Mouse (Mus musculus): ENCODE results near the gene 2410004B18Rik. TPM values are rescaled to one million over a fixed set of nuclear protein-coding genes. Genes with fewer than 3 reads are reported as not detected.
"Not testable (repeated sequence)": the region's sequence is repeated elsewhere in the genome, so short reads cannot be mapped to it uniquely, and the experiment has no call there.

Gene 2410004B18Rik
- polyA plus RNA-seq, 1 experiment from 2014 or later: 52.7 TPM

DNA sequence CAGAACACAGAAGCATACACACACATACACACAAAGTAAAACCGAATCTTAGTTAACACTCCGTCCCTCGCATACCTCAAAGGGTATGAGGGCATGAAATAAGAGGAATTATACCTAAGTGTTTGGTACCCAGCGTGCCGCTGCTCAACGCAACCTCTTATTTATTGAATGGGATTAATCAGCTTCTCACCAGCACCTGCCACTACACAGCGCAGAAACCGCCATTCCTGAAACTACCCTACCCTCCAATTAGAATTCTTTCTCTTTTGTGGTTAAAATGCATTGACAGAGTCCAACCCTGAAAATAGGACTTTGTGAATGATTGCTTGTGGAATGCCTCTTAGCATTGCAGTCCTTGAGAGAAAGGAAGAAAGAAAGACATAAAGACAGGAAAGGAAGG, 34.3 kb upstream of the 2410004B18Rik start:
- 86% methylated on average over 8 of the region's 8 CpGs for WGBS
- ATAC-seq (ENCODE audit: insufficient read depth): no peak
- no peak overlapping the region for H3K27ac ChIP-seq (ENCODE audit: low read depth)

DNA sequence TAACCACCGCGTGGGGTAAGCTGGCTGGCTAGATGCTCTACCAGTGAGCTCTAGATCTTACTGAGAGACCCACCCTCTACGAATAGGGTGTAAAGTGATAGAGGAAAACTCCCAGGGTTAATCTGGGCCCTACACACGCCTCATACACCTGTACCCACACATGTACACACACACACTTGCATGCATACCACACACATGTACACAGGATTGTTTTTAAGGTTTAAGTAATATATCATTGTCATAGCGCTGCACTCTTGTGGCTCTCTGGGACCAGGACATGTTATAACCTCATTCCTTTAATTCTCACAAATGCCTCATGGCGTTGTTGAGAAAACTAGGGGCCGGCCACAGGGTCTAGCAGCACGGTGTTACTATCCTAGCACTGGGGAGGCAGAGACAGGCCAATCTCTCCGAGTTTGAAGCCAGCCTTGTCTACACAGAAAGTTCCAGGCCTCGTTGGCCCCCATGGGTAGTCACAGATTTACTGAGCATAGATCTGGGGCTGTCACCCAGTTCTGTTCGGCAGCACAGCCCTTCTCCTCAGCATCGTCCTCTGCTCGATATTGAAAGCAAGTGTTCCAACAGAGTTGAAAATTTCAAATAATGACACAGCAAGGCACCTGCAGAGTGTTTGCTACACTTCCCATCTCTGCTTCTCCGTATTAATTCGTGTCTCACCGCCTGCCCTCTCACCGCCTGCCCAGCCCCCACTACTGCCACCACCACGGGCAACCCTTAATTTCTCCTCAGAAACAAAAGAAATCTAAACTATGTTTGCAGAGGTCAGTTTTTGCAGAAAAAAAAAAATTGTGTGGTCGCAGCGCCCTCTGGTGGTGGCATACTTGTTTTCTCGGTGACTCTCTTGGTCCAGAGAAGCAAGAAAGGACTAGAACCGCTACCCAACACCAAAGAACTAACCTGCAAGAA, 32.7 kb upstream of the 2410004B18Rik start:
- Histone ChIP-seq H3K27me3 (ENCODE audit: insufficient read depth, low read length) (no peaks in the 10 kb centered on the region), H3K9me3 (ENCODE audit: low read depth, low read length) (no peaks in the 10 kb centered on the region), H3K36me3 (ENCODE audit: insufficient read depth) (no peaks in the 10 kb centered on the region), H3K27ac (ENCODE audit: low read depth) (no peak overlapping the region), H3K9ac (no peak overlapping the region), H3K4me2 (peak overlapping the region; percentile 36; the same call in 1 of the 2 replicates), H3K4me1 (ENCODE audit: insufficient read depth) (no peaks in the 10 kb centered on the region), H3K4me3 (ENCODE audit: low read depth, low read length) (no peak overlapping the region)
- peak; percentile 81 for TF ChIP-seq CTCF (IDR thresholded peaks at IDR 0.05; ENCODE audit: low read depth)
- ATAC-seq (ENCODE audit: insufficient read depth) (no peak), DNase-seq (peak; percentile 96)
- 52% methylated on average over 22 of the region's 22 CpGs for WGBS

More for the DNA sequence above, 34.3 kb upstream of the 2410004B18Rik start:
- Histone ChIP-seq H3K27me3 (ENCODE audit: insufficient read depth, low read length) (no peaks in the 10 kb centered on the region), H3K4me2 (no peak overlapping the region), H3K4me3 (ENCODE audit: low read depth, low read length) (no peak overlapping the region), H3K9ac (no peak overlapping the region), H3K4me1 (ENCODE audit: insufficient read depth) (peaks cover 3% of the 10 kb centered on the region; the same call in 1 of the 2 replicates), H3K9me3 (ENCODE audit: low read depth, low read length) (no peaks in the 10 kb centered on the region), H3K36me3 (ENCODE audit: insufficient read depth) (no peaks in the 10 kb centered on the region)
- DNase-seq: no peak
- TF ChIP-seq CTCF (IDR thresholded peaks at IDR 0.05; ENCODE audit: low read depth): no peak

DNA sequence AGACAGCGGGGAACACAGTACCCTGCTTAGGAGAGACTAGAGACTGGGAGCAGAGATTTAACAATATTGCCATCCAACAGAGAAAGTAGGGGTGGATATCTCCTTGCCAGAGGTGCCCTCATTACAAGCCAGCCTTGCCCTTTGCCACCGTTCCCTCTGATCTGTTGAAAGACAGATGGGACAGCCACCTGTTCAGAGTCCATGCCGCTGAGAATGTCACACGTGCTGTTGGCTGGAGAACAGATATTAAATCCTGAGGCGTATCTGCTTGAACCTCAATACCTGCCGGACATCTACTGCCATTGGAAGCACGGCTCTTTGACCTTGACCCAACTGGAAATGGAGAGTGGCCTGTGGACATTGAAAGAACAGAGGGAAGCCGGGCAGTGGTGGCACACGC, 31.2 kb upstream of the 2410004B18Rik start:
- Histone ChIP-seq H3K4me3 (ENCODE audit: low read depth, low read length) (no peak overlapping the region), H3K9ac (no peak overlapping the region), H3K27me3 (ENCODE audit: insufficient read depth, low read length) (no peaks in the 10 kb centered on the region), H3K9me3 (ENCODE audit: low read depth, low read length) (no peaks in the 10 kb centered on the region), H3K27ac (ENCODE audit: low read depth) (no peak overlapping the region), H3K4me1 (ENCODE audit: insufficient read depth) (no peaks in the 10 kb centered on the region), H3K36me3 (ENCODE audit: insufficient read depth) (no peaks in the 10 kb centered on the region), H3K4me2 (no peak overlapping the region)
- DNase-seq (no peak), ATAC-seq (ENCODE audit: insufficient read depth) (no peak)
- 87% methylated on average over 9 of the region's 9 CpGs for WGBS
- TF ChIP-seq CTCF (IDR thresholded peaks at IDR 0.05; ENCODE audit: low read depth): no peak

- no peaks in the 10 kb centered on the region for H3K9me3 ChIP-seq (ENCODE audit: low read depth, low read length)
- H3K27me3 ChIP-seq (ENCODE audit: insufficient read depth, low read length): no peaks in the 10 kb centered on the region
- no peak overlapping the region for H3K4me2 ChIP-seq
- no peaks in the 10 kb centered on the region for H3K36me3 ChIP-seq (ENCODE audit: insufficient read depth)
- ATAC-seq (ENCODE audit: insufficient read depth) (no peak), DNase-seq (no peak)
- no peak overlapping the region for H3K4me3 ChIP-seq (ENCODE audit: low read depth, low read length)
- H3K9ac ChIP-seq: no peak overlapping the region
- WGBS: 79% methylated on average over 7 of the region's 7 CpGs
- no peak for TF ChIP-seq CTCF (IDR thresholded peaks at IDR 0.05; ENCODE audit: low read depth)
- H3K27ac ChIP-seq (ENCODE audit: low read depth): no peak overlapping the region
- no peaks in the 10 kb centered on the region for H3K4me1 ChIP-seq (ENCODE audit: insufficient read depth)
These were observed 25.3 kb upstream of the 2410004B18Rik start for GRCm38 (mm10) chr3:145912512-145912911.

GRCm38 (mm10) chr3:145913263-145913662, 24.6 kb upstream of the 2410004B18Rik start:
- no peaks in the 10 kb centered on the region for H3K4me1 ChIP-seq (ENCODE audit: insufficient read depth)
- H3K9ac ChIP-seq: no peak overlapping the region
- no peak overlapping the region for H3K27ac ChIP-seq (ENCODE audit: low read depth)
- no peaks in the 10 kb centered on the region for H3K27me3 ChIP-seq (ENCODE audit: insufficient read depth, low read length)
- ATAC-seq (ENCODE audit: insufficient read depth) (no peak), DNase-seq (no peak)
- H3K4me2 ChIP-seq: no peak overlapping the region
- no peak for TF ChIP-seq CTCF (IDR thresholded peaks at IDR 0.05; ENCODE audit: low read depth)
- H3K36me3 ChIP-seq (ENCODE audit: insufficient read depth): no peaks in the 10 kb centered on the region
- no peak overlapping the region for H3K4me3 ChIP-seq (ENCODE audit: low read depth, low read length)
- H3K9me3 ChIP-seq (ENCODE audit: low read depth, low read length): 0 out of 2 replicates have a peak, but pooled peaks cover 1% of the 10 kb centered on the region
- WGBS: 61% methylated on average over 6 of the region's 6 CpGs

- not testable (repeated sequence) for H3K27ac ChIP-seq (ENCODE audit: low read depth); DNase-seq; H3K4me1 ChIP-seq (ENCODE audit: insufficient read depth); H3K4me3 ChIP-seq (ENCODE audit: low read depth, low read length); H3K27me3 ChIP-seq (ENCODE audit: insufficient read depth, low read length); H3K9me3 ChIP-seq (ENCODE audit: low read depth, low read length); ATAC-seq (ENCODE audit: insufficient read depth); H3K4me2 ChIP-seq; H3K9ac ChIP-seq; H3K36me3 ChIP-seq (ENCODE audit: insufficient read depth)
- 76% methylated on average over 7 of the region's 7 CpGs for WGBS
These were observed 23.9 kb upstream of the 2410004B18Rik start for GRCm38 (mm10) chr3:145913942-145914341.

DNA sequence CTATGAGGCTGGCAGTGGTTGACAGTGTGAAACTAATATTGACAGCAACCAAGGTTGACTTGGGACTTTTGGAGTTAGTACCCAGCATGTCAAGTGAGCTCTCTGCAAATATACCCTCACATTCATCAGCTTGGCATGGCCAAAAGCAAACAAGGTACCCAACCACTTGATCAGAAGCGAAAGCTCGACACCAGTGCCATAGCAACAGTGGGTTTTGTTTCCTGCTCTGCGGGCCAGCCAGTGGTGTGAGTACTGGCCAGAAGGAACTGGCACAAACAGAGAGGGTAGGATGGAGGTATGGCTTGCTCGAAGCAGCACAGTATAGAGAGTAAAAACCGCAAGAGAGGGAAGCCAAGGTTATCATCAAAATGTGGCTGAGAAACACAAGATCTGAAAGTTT, 21.4 kb upstream of the 2410004B18Rik start:
- Histone ChIP-seq H3K27me3 (ENCODE audit: insufficient read depth, low read length) (no peaks in the 10 kb centered on the region), H3K36me3 (ENCODE audit: insufficient read depth) (no peaks in the 10 kb centered on the region), H3K4me2 (no peak overlapping the region), H3K4me3 (ENCODE audit: low read depth, low read length) (no peak overlapping the region), H3K4me1 (ENCODE audit: insufficient read depth) (no peaks in the 10 kb centered on the region), H3K27ac (ENCODE audit: low read depth) (no peak overlapping the region), H3K9ac (no peak overlapping the region), H3K9me3 (ENCODE audit: low read depth, low read length) (0 out of 2 replicates have a peak, but pooled peaks cover 5% of the 10 kb centered on the region)
- ATAC-seq (ENCODE audit: insufficient read depth) (no peak), DNase-seq (no peak)
- no peak for TF ChIP-seq CTCF (IDR thresholded peaks at IDR 0.05; ENCODE audit: low read depth)
- WGBS: 78% methylated on average over 5 of the region's 5 CpGs
